Mouse (Mus musculus) hindbrain, postnatal 0 days (tissue): ENCODE results near the gene Gm49380. TPM values are rescaled to one million over a fixed set of nuclear protein-coding genes. Genes with fewer than 3 reads are reported as not detected.

ENCODE experiments used
- ATAC-seq: fragments of 200-750 bp; cut with Nextera tagmentation; 2 replicates; pipeline ENCODE4 v1.8.0; 2017; ENCODE audit warnings: mild to moderate bottlenecking, moderate TSS enrichment, moderate library complexity
- DNase-seq: peaks from one replicate; pipeline ENCODE4 v3.0.0-alpha.2; 2015; ENCODE audit warnings: low spot score
- H3K27ac ChIP-seq: fragments of 300-500 bp; sonication (generic); 2 replicates; pipeline ENCODE4 v1.5.1; 2014; ENCODE audit warnings: mild to moderate bottlenecking
- H3K27me3 ChIP-seq: fragments of 300-500 bp; sonication (generic); 2 replicates; pipeline ENCODE4 v1.6.1; 2014; ENCODE audit warnings: low read length, mixed read lengths; ENCODE audit not compliant: insufficient read depth
- H3K36me3 ChIP-seq: fragments of 300-500 bp; sonication (generic); 2 replicates; pipeline ENCODE4 v1.6.1; 2014; ENCODE audit warnings: low read length, mixed read lengths; ENCODE audit not compliant: insufficient read depth
- H3K4me1 ChIP-seq: fragments of 300-500 bp; sonication (generic); 2 replicates; pipeline ENCODE4 v1.6.1; 2014; ENCODE audit warnings: antibody characterized with exemption, low read length, mixed read lengths; ENCODE audit not compliant: insufficient read depth
- H3K4me2 ChIP-seq: fragments of 300-500 bp; sonication (generic); 2 replicates; pipeline ENCODE4 v1.6.1; 2014; ENCODE audit warnings: low read depth, mild to moderate bottlenecking, low read length, moderate library complexity, mixed read lengths
- H3K4me3 ChIP-seq: fragments of 300-500 bp; sonication (generic); 2 replicates; pipeline ENCODE4 v1.5.1; 2014; ENCODE audit warnings: low read length
- H3K9ac ChIP-seq: fragments of 300-500 bp; sonication (generic); replicated peaks from 2 replicates; pipeline ENCODE4 v1.6.1; 2014; ENCODE audit warnings: mild to moderate bottlenecking, low read length, moderate library complexity, mixed read lengths
- H3K9me3 ChIP-seq: fragments of 300-500 bp; sonication (generic); 2 replicates; pipeline ENCODE4 v1.6.1; 2016; ENCODE audit warnings: low read length, mixed read lengths
- CTCF ChIP-seq: IDR thresholded peaks from 2 replicates; pipeline ENCODE4 v1.5.1; 2016; ENCODE audit warnings: antibody characterized with exemption, control low read depth, low read depth
- WGBS: fragments of 180-500 bp; shearing (Covaris S2); extraction: QIAGEN DNeasy Blood & Tissue Kit; methylation state at CpG from one replicate; pipeline ENCODE4 v1.1.7; 2014; 5-methylcytosine and 5-hydroxymethylcytosine counted together
- polyA plus RNA-seq: library from polyadenylated mRNA; unstranded; fragments of >200 nt; fragmentation: Nextera tagmentation; extraction: Ambion mirVana; gene quantifications from 2 replicates; pipeline ENCODE4 v1.2.1, GENCODE M21; 2015
- total RNA-seq: library from RNA; depleted of rRNA; stranded (reverse); fragments of >200 nt; gene quantifications from 2 replicates; pipeline ENCODE4 v1.2.3, GENCODE M21; 2014

The Gm49380 gene
- total and polyA plus RNA-seq, 2 experiments from 2014 or later: not detected

- peak overlapping the region; percentile 56 for H3K4me3 ChIP-seq
- H3K4me1 ChIP-seq: no peaks in the 10 kb centered on the region
- H3K9ac ChIP-seq: no peak overlapping the region
- no peak for ATAC-seq
- H3K9me3 ChIP-seq: no peaks in the 10 kb centered on the region
- DNase-seq: peak; percentile 29
- no peaks in the 10 kb centered on the region for H3K36me3 ChIP-seq
- no peak overlapping the region for H3K27ac ChIP-seq
- H3K27me3 ChIP-seq: peaks cover 4% of the 10 kb centered on the region; the same call in 1 of the 2 replicates
- no peak for TF ChIP-seq CTCF
- H3K4me2 ChIP-seq: peak overlapping the region; percentile 79
- WGBS: 43% methylated on average over 14 of the region's 14 CpGs
These were observed 68.7 kb downstream of the Gm49380 start for GRCm38 (mm10) chr9:44044426-44045157.

GRCm38 (mm10) chr9:44043708-44044425 is 69.4 kb downstream of the Gm49380 start:
- Histone ChIP-seq H3K9me3 (no peaks in the 10 kb centered on the region), H3K27ac (peak overlapping the region; percentile 54; the same call in 1 of the 2 replicates), H3K4me3 (peak overlapping the region; percentile 56), H3K27me3 (peaks cover 4% of the 10 kb centered on the region; the same call in 1 of the 2 replicates), H3K36me3 (no peaks in the 10 kb centered on the region), H3K4me1 (no peaks in the 10 kb centered on the region), H3K9ac (peak overlapping the region; percentile 58), H3K4me2 (peak overlapping the region; percentile 79)
- no peak for TF ChIP-seq CTCF
- 3% methylated on average over 18 of the region's 23 CpGs for WGBS
- ATAC-seq: peak; percentile 11; the same call in 1 of the 2 replicates
- DNase-seq: peak; percentile 32

DNA sequence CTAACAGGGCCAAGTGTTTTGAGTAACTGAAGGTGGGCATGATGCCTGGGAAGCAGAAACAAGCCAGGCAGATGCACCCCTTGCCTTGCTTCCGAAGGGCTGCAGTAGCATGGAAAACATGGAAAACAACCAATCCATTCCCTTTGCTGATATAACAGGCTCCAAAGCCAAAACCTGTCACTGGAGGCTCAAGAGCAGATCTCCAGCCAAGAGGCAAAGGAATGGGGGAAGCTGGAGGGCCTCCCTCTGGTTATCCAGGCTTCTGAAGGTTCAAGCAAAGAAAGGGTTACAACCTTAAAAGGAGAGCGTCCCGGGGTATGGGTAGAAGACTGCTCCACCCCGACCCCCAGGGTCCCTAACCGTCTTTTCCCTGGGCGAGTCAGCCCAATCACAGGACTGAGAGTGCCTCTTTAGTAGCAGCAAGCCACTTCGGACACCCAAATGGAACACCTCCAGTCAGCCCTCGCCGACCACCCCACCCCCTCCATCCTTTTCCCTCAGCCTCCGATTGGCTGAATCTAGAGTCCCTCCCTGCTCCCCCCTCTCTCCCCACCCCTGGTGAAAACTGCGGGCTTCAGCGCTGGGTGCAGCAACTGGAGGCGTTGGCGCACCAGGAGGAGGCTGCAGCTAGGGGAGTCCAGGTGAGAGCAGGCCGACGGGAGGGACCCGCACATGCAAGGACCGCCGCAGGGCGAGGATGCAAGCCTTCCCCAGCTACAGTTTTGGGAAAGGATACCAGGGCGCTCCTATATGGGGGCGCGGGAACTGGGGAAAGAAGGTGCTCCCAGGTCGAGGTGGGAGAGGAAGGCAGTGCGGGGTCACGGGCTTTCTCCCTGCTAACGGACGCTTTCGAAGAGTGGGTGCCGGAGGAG is 70.2 kb downstream of the Gm49380 start, which contains the start of gene Thy1:
Thy1 (plus strand) TSS at position 549 of the 872 bp plus-strand sequence.
- Histone ChIP-seq H3K9ac (peak within 1 kb of the TSS; percentile 58), H3K4me1 (no peaks in the 10 kb centered on the region), H3K27ac (peak within 1 kb of the TSS; percentile 54), H3K27me3 (peaks cover 4% of the 10 kb centered on the region; the same call in 1 of the 2 replicates), H3K36me3 (no peaks in the 10 kb centered on the region), H3K4me2 (peak within 1 kb of the TSS; percentile 79), H3K9me3 (no peaks in the 10 kb centered on the region), H3K4me3 (peak within 1 kb of the TSS; percentile 56)
- TF ChIP-seq CTCF: peak; percentile 30; the same call in 1 of the 2 replicates
- peak; percentile 84 for DNase-seq
- under 1% methylated on average over 30 of the region's 30 CpGs for WGBS
- peak; percentile 88 for ATAC-seq

- Histone ChIP-seq H3K4me3 (no peak overlapping the region), H3K27me3 (peaks cover 4% of the 10 kb centered on the region; the same call in 1 of the 2 replicates), H3K9ac (no peak overlapping the region), H3K4me2 (no peak overlapping the region), H3K4me1 (no peaks in the 10 kb centered on the region), H3K36me3 (no peaks in the 10 kb centered on the region), H3K27ac (no peak overlapping the region), H3K9me3 (no peaks in the 10 kb centered on the region)
- 53% methylated on average over 1 of the region's 1 CpGs for WGBS
- ATAC-seq (no peak), DNase-seq (no peak)
- no peak for TF ChIP-seq CTCF
These were observed 71.0 kb downstream of the Gm49380 start for GRCm38 (mm10) chr9:44042396-44042680.

GRCm38 (mm10) chr9:44041511-44042395 is 71.5 kb downstream of the Gm49380 start:
- no peaks in the 10 kb centered on the region for H3K9me3 ChIP-seq
- no peak for TF ChIP-seq CTCF
- 61% methylated on average over 7 of the region's 7 CpGs for whole genome bisulfite sequencing
- H3K4me1 ChIP-seq: no peaks in the 10 kb centered on the region
- H3K4me2 ChIP-seq: no peak overlapping the region
- DNase-seq (peak; percentile 53), ATAC-seq (no peak)
- peak overlapping the region; percentile 64 for H3K27ac ChIP-seq
- peaks cover 4% of the 10 kb centered on the region; the same call in 1 of the 2 replicates for H3K27me3 ChIP-seq
- no peak overlapping the region for H3K4me3 ChIP-seq
- H3K9ac ChIP-seq: no peak overlapping the region
- no peaks in the 10 kb centered on the region for H3K36me3 ChIP-seq
